Mouse (Mus musculus): ENCODE results near the gene Ets1.

The Ets1 gene

GRCm38 (mm10) chr9:32711768-32712167 lies 75.7 kb downstream of the Ets1 start:
- in situ Hi-C loops (cut with MseI, MboI), result no loop called here

DNA sequence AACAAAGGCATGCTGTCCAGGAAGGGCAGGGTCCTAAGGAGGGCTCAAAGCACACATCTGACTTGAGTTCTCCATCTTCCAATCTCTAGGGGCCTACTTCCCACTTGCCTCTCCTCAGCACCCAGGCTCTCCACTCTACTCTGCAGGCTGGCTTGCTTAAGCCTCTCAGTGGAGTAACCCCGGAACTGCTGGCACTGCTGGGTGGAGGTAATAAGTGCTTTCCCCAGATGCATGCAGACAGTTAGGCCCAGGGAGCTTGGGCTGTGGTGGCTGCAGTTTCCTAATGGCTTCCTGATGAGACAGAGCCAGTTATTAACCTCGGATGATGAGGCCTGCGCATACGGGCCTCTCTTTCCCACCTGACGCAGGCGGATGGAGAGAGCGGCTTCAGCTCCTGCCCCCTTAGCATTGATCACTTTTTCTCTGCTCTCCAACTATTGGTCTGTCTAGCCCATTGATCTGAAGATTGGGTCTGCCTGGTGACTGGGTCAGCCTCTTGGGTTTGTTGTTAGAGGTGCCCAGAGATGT lies 76.4 kb downstream of the Ets1 start:
- in situ Hi-C loops (cut with MseI, MboI), result no loop called here

- in situ Hi-C loops (cut with MseI, MboI), result no loop called here
These were observed 77.1 kb downstream of the Ets1 start for GRCm38 (mm10) chr9:32713106-32713505.

DNA sequence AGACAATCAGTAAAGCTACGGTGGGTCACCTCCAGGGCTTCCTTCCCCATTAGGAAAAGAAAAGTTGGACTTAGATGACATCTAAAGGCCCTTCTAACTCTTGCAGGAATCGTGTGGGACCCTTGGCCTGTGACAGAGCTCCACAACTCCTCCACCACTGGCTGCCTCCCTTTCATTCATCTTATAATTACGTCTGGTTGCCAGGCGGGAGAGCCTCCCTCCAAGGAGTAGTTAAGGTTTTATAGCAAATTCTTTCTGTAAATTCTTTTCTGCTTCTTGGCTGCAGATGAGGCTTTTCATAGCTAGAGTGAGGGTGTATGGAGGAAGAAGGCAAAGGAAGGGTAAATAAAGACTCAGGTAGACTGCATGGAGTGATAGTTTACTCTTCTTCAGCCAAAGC lies 77.8 kb downstream of the Ets1 start:
- in situ Hi-C loops (cut with MseI, MboI), result no loop called here

DNA sequence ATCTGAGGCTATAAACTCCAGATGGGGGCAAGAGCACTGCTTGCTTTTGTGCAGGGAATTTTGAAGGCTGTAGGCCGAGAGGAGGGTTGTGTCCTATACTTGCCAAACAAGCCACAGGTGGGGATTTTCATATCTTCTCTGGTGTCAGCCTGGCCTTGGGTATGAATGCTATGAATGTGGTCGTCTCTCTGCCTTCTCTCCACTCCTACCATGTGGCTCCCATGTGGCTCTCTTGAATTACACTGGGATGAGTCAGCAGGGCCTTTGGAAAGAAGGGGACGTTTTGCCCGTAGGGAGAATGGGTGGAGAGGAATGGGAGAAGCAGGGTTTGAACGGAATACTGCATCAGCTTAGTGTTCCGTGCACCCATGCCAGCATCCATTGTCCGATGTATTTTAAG lies 78.5 kb downstream of the Ets1 start:
- in situ Hi-C loops (cut with MseI, MboI), result no loop called here

- in situ Hi-C loops (cut with MseI, MboI), result no loop called here
These were observed 79.9 kb downstream of the Ets1 start for GRCm38 (mm10) chr9:32715806-32716466.

- in situ Hi-C loops (cut with MseI, MboI), result no loop called here
These were observed 81.4 kb downstream of the Ets1 start for GRCm38 (mm10) chr9:32717268-32717920.

DNA sequence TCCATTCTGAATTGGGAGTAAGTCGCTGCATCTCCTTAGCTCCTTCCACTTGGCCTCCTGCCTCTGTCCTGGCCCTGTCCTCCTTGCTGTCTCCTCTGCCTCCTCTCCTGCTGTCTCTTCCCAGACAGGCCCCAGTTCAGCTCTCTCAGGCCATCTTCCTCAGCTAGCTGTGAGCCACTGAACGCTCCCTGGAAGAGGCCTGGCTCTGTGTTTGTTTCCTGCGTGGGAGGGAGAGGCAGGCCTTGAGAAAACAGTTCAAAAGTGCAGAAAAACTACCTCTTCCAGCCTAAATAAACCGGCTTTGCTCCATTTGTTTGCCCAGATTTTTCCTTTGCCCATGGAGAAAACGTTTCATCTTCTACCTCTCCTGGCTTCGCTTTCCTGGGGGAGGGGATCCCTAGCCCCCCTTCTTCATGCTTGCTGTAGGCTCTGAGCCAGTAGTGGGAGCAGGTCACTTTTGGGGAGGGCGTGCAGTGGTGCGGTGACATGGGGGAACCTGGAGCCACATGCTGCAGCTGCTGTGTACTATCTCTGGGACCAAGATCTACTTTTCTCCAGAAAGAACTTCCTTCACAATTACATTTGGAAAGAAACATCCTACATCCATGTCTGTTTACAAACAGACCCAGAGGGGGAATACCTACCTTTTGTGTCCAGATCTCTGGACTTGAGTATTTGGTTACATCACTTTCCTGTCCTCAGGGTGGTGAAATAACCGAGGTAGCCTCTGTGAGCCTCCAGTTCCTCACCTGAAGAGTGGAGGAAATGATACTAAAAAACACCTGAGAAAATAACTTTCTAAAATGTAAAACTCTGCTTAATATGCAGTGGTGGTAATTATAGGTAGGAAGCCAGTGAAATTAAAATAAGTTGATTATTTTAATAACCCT lies 82.2 kb downstream of the Ets1 start:
- in situ Hi-C loops (cut with MseI, MboI), result no loop called here

DNA sequence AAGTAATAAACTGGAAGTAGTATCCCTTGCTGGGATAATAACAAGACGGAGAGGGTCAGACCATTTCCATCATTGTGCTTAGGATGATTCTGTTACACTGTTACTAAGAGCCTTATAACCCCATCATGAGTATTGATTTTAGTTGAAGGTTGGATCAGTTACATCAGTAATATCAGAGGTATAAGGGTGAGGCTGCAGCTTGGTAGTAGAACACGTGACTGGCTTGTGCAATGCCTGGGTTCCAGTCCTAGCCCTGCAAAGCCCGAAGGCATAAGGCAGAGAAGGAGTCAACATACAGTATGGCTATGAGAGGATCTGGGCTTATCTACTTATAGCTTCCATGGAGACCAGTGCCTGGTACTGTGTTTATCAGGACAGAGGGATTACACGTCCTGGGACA lies 82.8 kb downstream of the Ets1 start:
- in situ Hi-C loops (cut with MseI, MboI), result no loop called here

DNA sequence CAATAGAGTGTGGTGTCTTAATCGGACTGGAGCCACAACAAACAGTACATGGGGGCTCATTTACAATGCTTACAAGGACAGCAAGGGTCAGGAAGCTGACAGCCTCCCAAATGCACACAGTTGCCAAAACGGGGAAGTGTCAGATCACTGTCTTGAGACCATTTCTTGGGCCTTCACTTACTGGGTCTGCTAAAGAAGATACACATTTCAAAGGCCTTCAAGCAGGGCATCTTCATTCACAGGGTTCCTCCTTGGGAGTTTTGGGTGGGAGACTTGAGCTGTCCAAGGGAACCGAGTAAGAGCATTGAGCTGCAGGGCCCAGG lies 83.9 kb downstream of the Ets1 start:
- in situ Hi-C loops (cut with MseI, MboI), result no loop called here

- in situ Hi-C loops (cut with MseI, MboI), result no loop called here
These were observed 84.4 kb downstream of the Ets1 start for GRCm38 (mm10) chr9:32720264-32721031.

DNA sequence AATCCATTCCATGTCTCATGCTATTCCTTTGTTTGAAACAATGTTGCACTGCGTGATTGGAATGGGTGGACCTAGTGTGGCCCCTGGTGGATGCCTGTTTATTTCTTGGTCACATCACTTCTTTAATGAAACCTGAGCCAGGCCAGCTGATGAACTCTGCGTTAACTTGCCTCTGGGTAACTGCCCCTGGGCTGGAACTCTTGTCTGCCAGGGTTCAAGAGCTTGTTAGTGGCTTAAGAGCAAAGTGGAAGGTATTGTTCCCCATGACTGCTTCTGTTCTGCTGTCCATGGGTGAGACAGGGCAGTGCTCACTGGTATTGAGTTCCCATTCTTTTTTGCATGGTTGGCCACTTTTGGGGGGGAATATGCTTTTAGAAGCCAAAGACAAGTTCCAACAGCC lies 85.1 kb downstream of the Ets1 start:
- in situ Hi-C loops (cut with MseI, MboI), result no loop called here

- in situ Hi-C loops (cut with MseI, MboI), result no loop called here
These were observed 86.2 kb downstream of the Ets1 start for GRCm38 (mm10) chr9:32722205-32722604.

- in situ Hi-C loops (cut with MseI, MboI), result no loop called here
These were observed 86.9 kb downstream of the Ets1 start for GRCm38 (mm10) chr9:32722969-32723368.

GRCm38 (mm10) chr9:32724131-32724825 lies 88.3 kb downstream of the Ets1 start:
- in situ Hi-C loops (cut with MseI, MboI), result no loop called here

GRCm38 (mm10) chr9:32725902-32726301 lies 89.9 kb downstream of the Ets1 start:
- in situ Hi-C loops (cut with MseI, MboI), result no loop called here

DNA sequence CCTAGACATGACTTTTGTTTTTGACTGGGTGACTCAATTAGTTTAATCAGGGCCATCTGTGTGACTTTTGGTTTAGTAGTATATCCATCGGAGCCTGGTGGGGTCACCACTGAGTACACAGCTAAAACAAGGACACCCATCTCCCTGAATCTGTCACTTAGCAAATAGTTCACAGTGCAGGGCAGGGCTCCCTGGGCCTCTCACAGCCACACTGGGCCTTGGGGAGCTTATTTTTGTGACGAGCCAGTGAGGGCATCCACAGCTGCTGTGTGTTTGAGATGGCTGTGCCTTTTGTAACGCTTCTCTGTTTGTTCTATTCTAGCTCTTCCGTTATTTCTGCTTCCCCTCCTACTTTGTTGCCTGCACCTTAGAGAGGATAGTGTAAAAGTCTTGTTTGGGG lies 90.6 kb downstream of the Ets1 start:
- in situ Hi-C loops (cut with MseI, MboI), result no loop called here

- in situ Hi-C loops (cut with MseI, MboI), result no loop called here
These were observed 91.0 kb downstream of the Ets1 start for GRCm38 (mm10) chr9:32727058-32727457.

DNA sequence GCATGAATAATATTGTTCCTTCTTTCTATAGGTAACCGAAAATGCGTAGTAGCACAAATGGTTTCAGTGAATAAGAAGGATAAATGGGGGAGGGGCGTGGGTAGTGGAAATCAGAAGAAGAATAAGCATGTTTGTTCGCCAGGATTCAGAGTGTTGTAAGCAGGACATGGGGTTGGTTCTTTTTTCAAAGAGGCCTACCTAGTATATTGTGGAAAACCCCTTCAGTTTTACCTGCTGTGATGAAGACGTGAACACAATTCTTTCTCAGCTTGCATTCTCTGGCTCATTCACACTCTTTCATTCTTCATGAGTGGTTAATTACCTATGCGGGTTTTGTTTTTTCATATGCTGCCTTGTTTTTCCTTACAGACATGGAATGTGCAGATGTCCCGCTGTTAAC lies 92.3 kb downstream of the Ets1 start:
- in situ Hi-C loops (cut with MseI, MboI), result no loop called here

DNA sequence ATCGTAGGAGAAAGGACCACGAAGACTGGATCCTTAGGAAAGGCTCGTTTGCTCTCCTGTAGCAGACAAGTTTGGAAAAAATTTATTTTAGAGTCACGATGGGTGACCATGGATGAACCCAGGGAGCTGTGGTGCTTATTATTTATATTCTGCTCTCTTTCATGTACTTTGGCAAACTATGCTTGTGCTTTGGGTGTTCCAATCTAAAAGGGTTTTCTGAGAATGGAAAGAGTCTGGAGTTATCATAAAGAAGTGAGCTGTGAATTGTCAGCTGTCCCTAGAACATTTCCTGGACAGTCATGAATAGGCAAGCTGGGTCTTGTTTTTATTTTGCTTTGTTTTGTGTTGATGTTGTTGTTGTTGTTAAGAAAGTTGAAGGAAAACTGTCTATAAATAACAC lies 92.8 kb downstream of the Ets1 start:
- in situ Hi-C loops (cut with MseI, MboI), result no loop called here

DNA sequence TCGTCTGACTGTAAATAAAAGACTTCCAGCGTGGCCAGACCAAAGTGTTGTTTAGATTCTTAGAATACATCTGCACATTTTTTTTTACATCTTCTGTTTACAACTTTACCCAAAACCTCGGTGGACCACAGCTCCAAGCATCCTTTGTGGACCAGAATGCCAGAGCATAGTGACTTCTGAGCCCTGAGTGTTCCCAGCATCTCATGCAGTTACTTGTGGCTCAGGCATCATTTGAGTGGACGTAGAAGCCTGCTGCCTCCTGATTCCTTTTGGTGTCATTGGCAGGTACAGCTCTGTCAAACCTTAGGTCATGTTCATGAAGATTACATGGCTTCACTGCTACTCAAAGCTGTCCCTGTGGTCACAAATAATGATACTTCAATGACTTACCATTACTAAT lies 93.2 kb downstream of the Ets1 start:
- in situ Hi-C loops (cut with MseI, MboI), result no loop called here

Data from mouse trophoblast stem cell (cell line).